Mouse (Mus musculus): ENCODE measurements around the gene Capn15. TPM values are rescaled to one million over a fixed set of nuclear protein-coding genes. Genes with fewer than 3 reads are reported as not detected.

Capn15 gene
- polyA plus RNA-seq, 1 experiment from 2014 or later, result 15.2 TPM

GRCm38 (mm10) chr17:25918037-25918750 is 67.4 kb downstream of the Capn15 start:
- Histone ChIP-seq H3K4me3 (ENCODE audit: low read depth, low read length) (peak overlapping the region; percentile 95), H3K4me2 (peak overlapping the region; percentile 97), H3K27me3 (ENCODE audit: control insufficient read depth, insufficient read depth, low read length) (no peaks in the 10 kb centered on the region), H3K9me3 (replicated peaks; ENCODE audit: control insufficient read depth, low read length) (no peaks in the 10 kb centered on the region), H3K4me1 (ENCODE audit: control insufficient read depth, insufficient read depth, low read length) (peaks cover 29% of the 10 kb centered on the region), H3K27ac (ENCODE audit: low read depth, low read length) (no peak overlapping the region), H3K36me3 (ENCODE audit: control insufficient read depth, insufficient read depth, low read length) (0 out of 2 replicates have a peak, but pooled peaks cover 3% of the 10 kb centered on the region), H3K9ac (ENCODE audit: low read depth, low read length) (peak overlapping the region; percentile 92)
- 70% methylated on average over 9 of the region's 9 CpGs for WGBS (ENCODE audit: insufficient replicate concordance)
- ATAC-seq (replicated peaks; ENCODE audit: insufficient number of reproducible peaks, low FRiP score, low TSS enrichment), result no peak

GRCm38 (mm10) chr17:25916931-25917647 is 68.5 kb downstream of the Capn15 start:
- no peak overlapping the region for H3K4me2 ChIP-seq
- ATAC-seq (replicated peaks; ENCODE audit: insufficient number of reproducible peaks, low FRiP score, low TSS enrichment), result no peak
- 81% methylated on average over 8 of the region's 8 CpGs for WGBS (ENCODE audit: insufficient replicate concordance)
- H3K4me3 ChIP-seq (ENCODE audit: low read depth, low read length), result no peak overlapping the region
- no peak overlapping the region for H3K27ac ChIP-seq (ENCODE audit: low read depth, low read length)
- peaks cover 29% of the 10 kb centered on the region for H3K4me1 ChIP-seq (ENCODE audit: control insufficient read depth, insufficient read depth, low read length)
- H3K9me3 ChIP-seq (replicated peaks; ENCODE audit: control insufficient read depth, low read length), result no peaks in the 10 kb centered on the region
- H3K36me3 ChIP-seq (ENCODE audit: control insufficient read depth, insufficient read depth, low read length), result 0 out of 2 replicates have a peak, but pooled peaks cover 3% of the 10 kb centered on the region
- H3K27me3 ChIP-seq (ENCODE audit: control insufficient read depth, insufficient read depth, low read length), result no peaks in the 10 kb centered on the region
- H3K9ac ChIP-seq (ENCODE audit: low read depth, low read length), result no peak overlapping the region

GRCm38 (mm10) chr17:25914295-25914694 is 71.3 kb downstream of the Capn15 start:
- no peak overlapping the region for H3K9ac ChIP-seq (ENCODE audit: low read depth, low read length)
- H3K4me1 ChIP-seq (ENCODE audit: control insufficient read depth, insufficient read depth, low read length), result peaks cover 29% of the 10 kb centered on the region
- WGBS (ENCODE audit: insufficient replicate concordance), result 72% methylated on average over 4 of the region's 4 CpGs

DNA sequence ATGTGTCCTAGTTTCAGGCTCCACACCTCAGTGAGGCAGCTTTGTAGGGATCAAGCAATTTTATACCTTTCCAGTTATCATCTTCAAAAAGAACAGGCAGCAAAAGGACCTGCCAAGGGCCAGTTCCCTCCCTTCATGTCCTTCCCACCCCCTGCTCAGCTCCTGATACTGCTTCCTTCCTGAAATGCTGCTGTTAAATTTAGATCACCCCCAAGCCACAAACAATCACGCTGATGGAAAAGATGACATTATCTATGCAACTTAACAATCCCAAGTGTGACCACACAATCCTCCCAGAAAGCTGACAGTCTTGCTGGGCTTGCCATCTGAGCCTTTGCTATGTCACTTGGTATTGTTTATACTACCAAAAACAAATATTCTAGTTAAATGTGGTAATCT is 71.7 kb downstream of the Capn15 start:
- no peak for ATAC-seq (replicated peaks; ENCODE audit: insufficient number of reproducible peaks, low FRiP score, low TSS enrichment)
- H3K4me1 ChIP-seq (ENCODE audit: control insufficient read depth, insufficient read depth, low read length), result peaks cover 29% of the 10 kb centered on the region
- no peak overlapping the region for H3K9ac ChIP-seq (ENCODE audit: low read depth, low read length)
- H3K27ac ChIP-seq (ENCODE audit: low read depth, low read length), result peak overlapping the region; percentile 24; the same call in 1 of the 2 replicates
- WGBS (ENCODE audit: insufficient replicate concordance), result 18% methylated on average over 1 of the region's 1 CpGs
- no peak overlapping the region for H3K4me3 ChIP-seq (ENCODE audit: low read depth, low read length)
- H3K36me3 ChIP-seq (ENCODE audit: control insufficient read depth, insufficient read depth, low read length), result 0 out of 2 replicates have a peak, but pooled peaks cover 3% of the 10 kb centered on the region
- peak overlapping the region; percentile 16; the same call in 1 of the 2 replicates for H3K4me2 ChIP-seq
- H3K27me3 ChIP-seq (ENCODE audit: control insufficient read depth, insufficient read depth, low read length), result no peaks in the 10 kb centered on the region
- no peaks in the 10 kb centered on the region for H3K9me3 ChIP-seq (replicated peaks; ENCODE audit: control insufficient read depth, low read length)

More at GRCm38 (mm10) chr17:25914295-25914694, 71.3 kb downstream of the Capn15 start:
- Histone ChIP-seq H3K27me3 (ENCODE audit: control insufficient read depth, insufficient read depth, low read length) (no peaks in the 10 kb centered on the region), H3K9me3 (replicated peaks; ENCODE audit: control insufficient read depth, low read length) (no peaks in the 10 kb centered on the region), H3K4me3 (ENCODE audit: low read depth, low read length) (no peak overlapping the region), H3K4me2 (peak overlapping the region; percentile 16; the same call in 1 of the 2 replicates), H3K27ac (ENCODE audit: low read depth, low read length) (peak overlapping the region; percentile 24; the same call in 1 of the 2 replicates), H3K36me3 (ENCODE audit: control insufficient read depth, insufficient read depth, low read length) (0 out of 2 replicates have a peak, but pooled peaks cover 3% of the 10 kb centered on the region)
- ATAC-seq (replicated peaks; ENCODE audit: insufficient number of reproducible peaks, low FRiP score, low TSS enrichment), result no peak

DNA sequence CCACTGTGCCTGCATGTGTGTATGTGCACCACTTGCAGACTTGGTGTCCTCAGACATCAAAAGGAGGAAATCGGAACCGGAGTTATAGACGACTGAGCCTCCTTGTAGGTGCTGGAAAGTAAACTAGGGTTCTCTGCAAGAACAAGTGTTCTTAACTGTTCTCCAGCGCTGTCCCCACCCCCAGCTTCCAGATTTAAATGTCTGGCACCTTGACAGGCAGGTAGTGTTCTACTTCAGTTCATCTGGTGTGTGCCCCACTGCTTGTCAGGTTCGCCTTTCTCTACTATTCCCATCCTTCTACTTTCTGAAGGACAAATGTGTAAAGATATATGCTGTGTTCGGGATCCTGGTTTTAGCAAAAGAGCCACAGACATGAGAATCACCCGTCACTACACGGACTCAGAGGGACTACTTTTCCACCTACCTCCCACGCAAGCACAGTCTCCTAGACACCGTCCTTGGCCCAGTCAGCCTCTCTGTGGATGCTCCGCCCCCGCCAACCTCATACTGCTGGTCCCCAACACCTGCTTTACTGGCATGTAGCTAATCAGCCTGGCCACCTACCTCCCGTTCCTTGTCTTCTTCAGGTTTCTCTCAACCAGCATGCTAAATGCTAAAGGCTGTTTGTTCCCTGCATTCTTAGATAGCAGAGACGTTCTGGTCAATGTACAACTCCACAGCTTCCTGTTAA is 72.3 kb downstream of the Capn15 start:
- WGBS (ENCODE audit: insufficient replicate concordance), result 68% methylated on average over 14 of the region's 14 CpGs
- H3K9me3 ChIP-seq (replicated peaks; ENCODE audit: control insufficient read depth, low read length), result no peaks in the 10 kb centered on the region
- ATAC-seq (replicated peaks; ENCODE audit: insufficient number of reproducible peaks, low FRiP score, low TSS enrichment), result no peak
- 0 out of 2 replicates have a peak, but pooled peaks cover 3% of the 10 kb centered on the region for H3K36me3 ChIP-seq (ENCODE audit: control insufficient read depth, insufficient read depth, low read length)
- H3K4me3 ChIP-seq (ENCODE audit: low read depth, low read length), result no peak overlapping the region
- no peaks in the 10 kb centered on the region for H3K27me3 ChIP-seq (ENCODE audit: control insufficient read depth, insufficient read depth, low read length)
- H3K4me1 ChIP-seq (ENCODE audit: control insufficient read depth, insufficient read depth, low read length), result peaks cover 23% of the 10 kb centered on the region
- 0 out of 2 replicates have a peak overlapping the region, but pooled peaks have one; percentile 24 for H3K27ac ChIP-seq (ENCODE audit: low read depth, low read length)
- no peak overlapping the region for H3K9ac ChIP-seq (ENCODE audit: low read depth, low read length)
- H3K4me2 ChIP-seq, result peak overlapping the region; percentile 16; the same call in 1 of the 2 replicates

- ATAC-seq (replicated peaks; ENCODE audit: insufficient number of reproducible peaks, low FRiP score, low TSS enrichment), result no peak
- Histone ChIP-seq H3K4me1 (ENCODE audit: control insufficient read depth, insufficient read depth, low read length) (peaks cover 16% of the 10 kb centered on the region), H3K4me3 (ENCODE audit: low read depth, low read length) (no peak overlapping the region), H3K9ac (ENCODE audit: low read depth, low read length) (no peak overlapping the region), H3K9me3 (replicated peaks; ENCODE audit: control insufficient read depth, low read length) (no peaks in the 10 kb centered on the region), H3K27ac (ENCODE audit: low read depth, low read length) (no peak overlapping the region), H3K4me2 (no peak overlapping the region), H3K27me3 (ENCODE audit: control insufficient read depth, insufficient read depth, low read length) (no peaks in the 10 kb centered on the region), H3K36me3 (ENCODE audit: control insufficient read depth, insufficient read depth, low read length) (0 out of 2 replicates have a peak, but pooled peaks cover 3% of the 10 kb centered on the region)
- 86% methylated on average over 4 of the region's 4 CpGs for WGBS (ENCODE audit: insufficient replicate concordance)
Measured at GRCm38 (mm10) chr17:25911816-25912215, 73.8 kb downstream of the Capn15 start.

Other genes with a start within 250 kb of the Capn15 start
- not detected in 2 replicates for gene Mslnl, start 249.8 kb downstream of the Capn15 start, polyA plus RNA-seq (2014; fragmentation: Nextera tagmentation; extraction: Ambion mirVana)
- 3.1 and 3.4 TPM in 2 replicates for gene Msln, start 231.4 kb downstream of the Capn15 start, polyA plus RNA-seq (2014; fragmentation: Nextera tagmentation; extraction: Ambion mirVana)
- 27.9 and 31.8 TPM in 2 replicates for gene Narfl, start 212.0 kb downstream of the Capn15 start, polyA plus RNA-seq (2014; fragmentation: Nextera tagmentation; extraction: Ambion mirVana)
- 47.2 and 52.3 TPM in 2 replicates for gene Haghl, start 200.1 kb downstream of the Capn15 start, polyA plus RNA-seq (2014; fragmentation: Nextera tagmentation; extraction: Ambion mirVana)
- 0.13 TPM in 1 of 2 replicates, not detected in the other for gene Ccdc78, start 199.2 kb downstream of the Capn15 start, polyA plus RNA-seq (2014; fragmentation: Nextera tagmentation; extraction: Ambion mirVana)
- gene Fam173a, start 192.9 kb downstream of the Capn15 start, polyA plus RNA-seq (2014; fragmentation: Nextera tagmentation; extraction: Ambion mirVana), result 71.8 and 74.0 TPM in 2 replicates
- 0.29 TPM in 1 of 2 replicates, not detected in the other for gene AC134908.4, start 190.1 kb downstream of the Capn15 start, polyA plus RNA-seq (2014; fragmentation: Nextera tagmentation; extraction: Ambion mirVana)
- 6.2 and 8.3 TPM in 2 replicates for gene Metrn, start 188.7 kb downstream of the Capn15 start, polyA plus RNA-seq (2014; fragmentation: Nextera tagmentation; extraction: Ambion mirVana)
- gene Fbxl16, start 176.7 kb downstream of the Capn15 start, polyA plus RNA-seq (2014; fragmentation: Nextera tagmentation; extraction: Ambion mirVana), result 1.1 and 1.4 TPM in 2 replicates
- gene Wdr24, start 162.2 kb downstream of the Capn15 start, polyA plus RNA-seq (2014; fragmentation: Nextera tagmentation; extraction: Ambion mirVana), result 14.4 and 17.7 TPM in 2 replicates
- gene Jmjd8, start 156.9 kb downstream of the Capn15 start, polyA plus RNA-seq (2014; fragmentation: Nextera tagmentation; extraction: Ambion mirVana), result 30.9 and 42.6 TPM in 2 replicates
- 292 and 322 TPM in 2 replicates for gene Stub1, start 152.4 kb downstream of the Capn15 start, polyA plus RNA-seq (2014; fragmentation: Nextera tagmentation; extraction: Ambion mirVana)
- gene Rhbdl1, start 148.5 kb downstream of the Capn15 start, polyA plus RNA-seq (2014; fragmentation: Nextera tagmentation; extraction: Ambion mirVana), result 1.9 and 2.5 TPM in 2 replicates
- 0.70 and 1.1 TPM in 2 replicates for gene Gm20683, start 144.0 kb downstream of the Capn15 start, polyA plus RNA-seq (2014; fragmentation: Nextera tagmentation; extraction: Ambion mirVana)
- 9.6 and 11.9 TPM in 2 replicates for gene Rhot2, start 140.9 kb downstream of the Capn15 start, polyA plus RNA-seq (2014; fragmentation: Nextera tagmentation; extraction: Ambion mirVana)
- gene Wdr90, start 124.3 kb downstream of the Capn15 start, polyA plus RNA-seq (2014; fragmentation: Nextera tagmentation; extraction: Ambion mirVana), result 12.3 and 14.0 TPM in 2 replicates
- 160 and 168 TPM in 2 replicates for gene Mcrip2, start 117.0 kb downstream of the Capn15 start, polyA plus RNA-seq (2014; fragmentation: Nextera tagmentation; extraction: Ambion mirVana)
- 42.7 and 46.0 TPM in 2 replicates for gene Mettl26, start 110.7 kb downstream of the Capn15 start, polyA plus RNA-seq (2014; fragmentation: Nextera tagmentation; extraction: Ambion mirVana)
- gene Wfikkn1, start 104.9 kb downstream of the Capn15 start, polyA plus RNA-seq (2014; fragmentation: Nextera tagmentation; extraction: Ambion mirVana), result 0.17 and 0.47 TPM in 2 replicates
- gene Rab40c, start 66.1 kb downstream of the Capn15 start, polyA plus RNA-seq (2014; fragmentation: Nextera tagmentation; extraction: Ambion mirVana), result 11.0 and 11.7 TPM in 2 replicates
- 71.2 and 77.1 TPM in 2 replicates for gene Pigq, start 40.9 kb downstream of the Capn15 start, polyA plus RNA-seq (2014; fragmentation: Nextera tagmentation; extraction: Ambion mirVana)
- gene Nhlrc4, start 40.8 kb downstream of the Capn15 start, polyA plus RNA-seq (2014; fragmentation: Nextera tagmentation; extraction: Ambion mirVana), result 0.34 and 0.42 TPM in 2 replicates
- gene A930017K11Rik, start 33.2 kb downstream of the Capn15 start, polyA plus RNA-seq (2014; fragmentation: Nextera tagmentation; extraction: Ambion mirVana), result 0.14 and 0.25 TPM in 2 replicates
- gene Rab11fip3, start 83.8 kb upstream of the Capn15 start, polyA plus RNA-seq (2014; fragmentation: Nextera tagmentation; extraction: Ambion mirVana), result 11.9 and 12.8 TPM in 2 replicates
- gene Decr2, start 104.5 kb upstream of the Capn15 start, polyA plus RNA-seq (2014; fragmentation: Nextera tagmentation; extraction: Ambion mirVana), result 30.5 and 34.3 TPM in 2 replicates
- gene Nme4, start 109.8 kb upstream of the Capn15 start, polyA plus RNA-seq (2014; fragmentation: Nextera tagmentation; extraction: Ambion mirVana), result 81.7 and 84.2 TPM in 2 replicates
- 0.20 and 0.33 TPM in 2 replicates for gene Tmem8, start 127.5 kb upstream of the Capn15 start, polyA plus RNA-seq (2014; fragmentation: Nextera tagmentation; extraction: Ambion mirVana)
- 241 and 257 TPM in 2 replicates for gene Mrpl28, start 137.7 kb upstream of the Capn15 start, polyA plus RNA-seq (2014; fragmentation: Nextera tagmentation; extraction: Ambion mirVana)
- gene Axin1, start 152.9 kb upstream of the Capn15 start, polyA plus RNA-seq (2014; fragmentation: Nextera tagmentation; extraction: Ambion mirVana), result 7.8 and 10.1 TPM in 2 replicates
- gene Pdia2, start 213.3 kb upstream of the Capn15 start, polyA plus RNA-seq (2014; fragmentation: Nextera tagmentation; extraction: Ambion mirVana), result 0.54 and 2.2 TPM in 2 replicates
- 3.7 and 5.8 TPM in 2 replicates for gene Rgs11, start 217.2 kb upstream of the Capn15 start, polyA plus RNA-seq (2014; fragmentation: Nextera tagmentation; extraction: Ambion mirVana)
- 6.4 and 7.6 TPM in 2 replicates for gene Arhgdig, start 222.0 kb upstream of the Capn15 start, polyA plus RNA-seq (2014; fragmentation: Nextera tagmentation; extraction: Ambion mirVana)

Data from heart, embryonic 11.5 days (tissue).